Mouse (Mus musculus): ENCODE data around the gene Olfr193. TPM values are rescaled to one million over a fixed set of nuclear protein-coding genes. Genes with fewer than 3 reads are reported as not detected.
"Not testable (repeated sequence)": the region's sequence is repeated elsewhere in the genome, so short reads cannot be mapped to it uniquely, and the experiment has no call there.

The Olfr193 gene
- polyA plus RNA-seq, 1 experiment from 2014 or later: not detected

DNA sequence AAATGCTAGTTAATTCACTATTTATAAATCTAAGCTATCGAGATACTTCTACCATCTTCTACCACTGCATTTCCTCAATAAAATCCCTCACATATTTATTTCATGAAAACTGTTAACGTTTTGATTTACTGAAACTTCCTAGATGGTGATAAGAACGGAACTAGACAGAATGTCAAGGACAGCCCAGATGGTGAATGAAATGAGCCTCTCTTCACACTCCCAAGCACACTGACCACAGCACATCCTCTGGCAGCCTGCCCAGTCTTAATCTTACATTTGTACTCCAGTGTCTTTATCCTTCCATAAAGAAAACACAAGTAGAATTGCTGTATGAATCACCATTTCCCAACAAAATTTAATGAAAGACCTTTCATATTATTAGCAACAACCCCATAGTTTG is 49.3 kb downstream of the Olfr193 start:
- H3K4me2 ChIP-seq; H3K4me1 ChIP-seq; H3K27ac ChIP-seq; H3K4me3 ChIP-seq (replicated peaks); H3K9ac ChIP-seq; ATAC-seq (replicated peaks; ENCODE audit: low FRiP score); H3K9me3 ChIP-seq (replicated peaks); H3K36me3 ChIP-seq; H3K27me3 ChIP-seq: not testable (repeated sequence)
- WGBS: 68% methylated on average over 3 of the region's 3 CpGs

Other genes starting within 250 kb of the Olfr193 start
- not detected in 2 replicates for gene Olfr177, start 237.1 kb downstream of the Olfr193 start, polyA plus RNA-seq (2015; fragmentation: Nextera tagmentation; extraction: Ambion mirVana)
- gene Olfr178, start 219.8 kb downstream of the Olfr193 start, polyA plus RNA-seq (2015; fragmentation: Nextera tagmentation; extraction: Ambion mirVana): not detected in 2 replicates
- not detected in 2 replicates for gene Olfr181, start 183.1 kb downstream of the Olfr193 start, polyA plus RNA-seq (2015; fragmentation: Nextera tagmentation; extraction: Ambion mirVana)
- gene Olfr180, start 182.5 kb downstream of the Olfr193 start, polyA plus RNA-seq (2015; fragmentation: Nextera tagmentation; extraction: Ambion mirVana): not detected in 2 replicates
- not detected in 2 replicates for gene Olfr183, start 116.5 kb downstream of the Olfr193 start, polyA plus RNA-seq (2015; fragmentation: Nextera tagmentation; extraction: Ambion mirVana)
- not detected in 2 replicates for gene Olfr186, start 81.6 kb downstream of the Olfr193 start, polyA plus RNA-seq (2015; fragmentation: Nextera tagmentation; extraction: Ambion mirVana)
- not detected in 2 replicates for gene Olfr187, start 72.1 kb downstream of the Olfr193 start, polyA plus RNA-seq (2015; fragmentation: Nextera tagmentation; extraction: Ambion mirVana)
- not detected in 2 replicates for gene Olfr190, start 33.9 kb downstream of the Olfr193 start, polyA plus RNA-seq (2015; fragmentation: Nextera tagmentation; extraction: Ambion mirVana)
- gene Olfr191, start 22.1 kb downstream of the Olfr193 start, polyA plus RNA-seq (2015; fragmentation: Nextera tagmentation; extraction: Ambion mirVana): not detected in 2 replicates
- not detected in 2 replicates for gene Olfr194, start 9.2 kb upstream of the Olfr193 start, polyA plus RNA-seq (2015; fragmentation: Nextera tagmentation; extraction: Ambion mirVana)
- 0.06 TPM in 1 of 2 replicates, not detected in the other for gene Olfr195, start 35.2 kb upstream of the Olfr193 start, polyA plus RNA-seq (2015; fragmentation: Nextera tagmentation; extraction: Ambion mirVana)
- gene Olfr196, start 58.6 kb upstream of the Olfr193 start, polyA plus RNA-seq (2015; fragmentation: Nextera tagmentation; extraction: Ambion mirVana): not detected in 2 replicates
- gene Olfr198, start 91.7 kb upstream of the Olfr193 start, polyA plus RNA-seq (2015; fragmentation: Nextera tagmentation; extraction: Ambion mirVana): not detected in 2 replicates
- not detected in 2 replicates for gene Olfr199, start 107.9 kb upstream of the Olfr193 start, polyA plus RNA-seq (2015; fragmentation: Nextera tagmentation; extraction: Ambion mirVana)
- not detected in 2 replicates for gene Olfr201, start 160.8 kb upstream of the Olfr193 start, polyA plus RNA-seq (2015; fragmentation: Nextera tagmentation; extraction: Ambion mirVana)
- gene Olfr202, start 174.9 kb upstream of the Olfr193 start, polyA plus RNA-seq (2015; fragmentation: Nextera tagmentation; extraction: Ambion mirVana): not detected in 2 replicates
- gene Olfr203, start 187.0 kb upstream of the Olfr193 start, polyA plus RNA-seq (2015; fragmentation: Nextera tagmentation; extraction: Ambion mirVana): not detected in 2 replicates
- gene Olfr204, start 206.4 kb upstream of the Olfr193 start, polyA plus RNA-seq (2015; fragmentation: Nextera tagmentation; extraction: Ambion mirVana): not detected in 2 replicates
- gene Olfr205, start 219.3 kb upstream of the Olfr193 start, polyA plus RNA-seq (2015; fragmentation: Nextera tagmentation; extraction: Ambion mirVana): not detected in 2 replicates
- gene Olfr206, start 237.4 kb upstream of the Olfr193 start, polyA plus RNA-seq (2015; fragmentation: Nextera tagmentation; extraction: Ambion mirVana): not detected in 2 replicates